Mouse (Mus musculus): ENCODE measurements around the gene Brap. TPM values are rescaled to one million over a fixed set of nuclear protein-coding genes. Genes with fewer than 3 reads are reported as not detected.
A peak's percentile ranks its signal among the peaks of the same experiment; 100 is the strongest.
"Not testable (repeated sequence)": the region's sequence is repeated elsewhere in the genome, so short reads cannot be mapped to it uniquely, and the experiment has no call there.

Brap gene
- polyA plus RNA-seq, 1 experiment from 2014 or later = 47.1 TPM

DNA sequence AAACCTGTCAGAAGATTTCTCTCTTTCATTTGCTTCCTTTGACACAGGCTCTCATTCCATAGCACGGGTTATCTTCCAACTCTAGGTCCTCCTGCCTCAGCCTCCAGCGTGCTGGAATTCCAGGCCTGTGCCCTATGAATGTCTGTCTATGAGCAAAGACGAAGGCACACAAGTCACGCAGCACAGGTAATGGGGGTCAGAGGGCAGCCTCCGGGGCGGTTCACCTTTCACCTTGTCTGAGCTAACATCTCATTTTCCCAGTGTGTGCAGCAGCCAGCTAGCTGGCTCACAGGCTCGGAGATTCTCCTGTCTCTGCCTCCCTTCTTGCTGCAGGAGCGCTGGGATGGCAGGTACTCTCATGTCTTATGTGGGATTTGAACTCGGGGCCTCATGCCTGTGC, 20.8 kb upstream of the Brap start:
- H3K4me1 ChIP-seq (replicated peaks) = no peaks in the 10 kb centered on the region
- H3K9me3 ChIP-seq = no peaks in the 10 kb centered on the region
- 86% methylated on average over 9 of the region's 9 CpGs for WGBS
- no peak overlapping the region for H3K4me3 ChIP-seq (replicated peaks)
- no peaks in the 10 kb centered on the region for H3K27me3 ChIP-seq
- no peak for ATAC-seq (ENCODE audit: insufficient number of reproducible peaks, insufficient read depth, low FRiP score, low TSS enrichment, low read depth)
- H3K9ac ChIP-seq (replicated peaks) = no peak overlapping the region
- no peak overlapping the region for H3K4me2 ChIP-seq
- H3K27ac ChIP-seq = no peak overlapping the region
- no peaks in the 10 kb centered on the region for H3K36me3 ChIP-seq

- WGBS = 45% methylated on average over 7 of the region's 7 CpGs
- no peak overlapping the region for H3K4me2 ChIP-seq
- ATAC-seq (ENCODE audit: insufficient number of reproducible peaks, insufficient read depth, low FRiP score, low TSS enrichment, low read depth) = no peak
- H3K4me3 ChIP-seq (replicated peaks) = no peak overlapping the region
- no peaks in the 10 kb centered on the region for H3K9me3 ChIP-seq
- H3K4me1 ChIP-seq (replicated peaks) = peaks cover 11% of the 10 kb centered on the region
- H3K27me3 ChIP-seq = no peaks in the 10 kb centered on the region
- peak overlapping the region; percentile 27; the same call in 1 of the 2 replicates for H3K9ac ChIP-seq (replicated peaks)
- H3K36me3 ChIP-seq = no peaks in the 10 kb centered on the region
- H3K27ac ChIP-seq = no peak overlapping the region
Measured at GRCm38 (mm10) chr5:121649134-121649533, 11.2 kb upstream of the Brap start.

DNA sequence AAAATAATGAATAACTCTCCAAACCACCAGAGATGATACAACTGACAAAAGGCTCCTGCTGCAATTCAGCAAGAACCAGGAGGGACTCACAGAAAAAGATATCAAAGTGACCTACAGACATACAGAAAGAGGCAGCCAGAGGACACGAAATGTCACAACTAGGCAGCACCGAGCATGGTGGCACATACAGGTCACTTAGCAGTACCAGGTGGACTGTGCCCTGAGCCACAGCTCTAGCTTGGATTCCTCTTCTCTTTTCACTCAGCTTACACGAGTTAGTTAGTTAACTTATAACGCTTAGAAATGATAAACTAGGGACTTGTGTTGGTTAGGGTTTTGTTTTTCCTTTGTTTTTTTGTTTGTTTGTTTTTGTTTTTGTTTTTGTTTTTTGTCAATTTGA, 5.8 kb upstream of the Brap start:
- ATAC-seq (ENCODE audit: insufficient number of reproducible peaks, insufficient read depth, low FRiP score, low TSS enrichment, low read depth) = no peak
- no peak overlapping the region for H3K4me2 ChIP-seq
- no peak overlapping the region for H3K4me3 ChIP-seq (replicated peaks)
- no peaks in the 10 kb centered on the region for H3K27me3 ChIP-seq
- WGBS = 83% methylated on average over 4 of the region's 4 CpGs
- peaks cover under 1% of the 10 kb centered on the region; the same call in 1 of the 2 replicates for H3K4me1 ChIP-seq (replicated peaks)
- H3K27ac ChIP-seq = no peak overlapping the region
- no peaks in the 10 kb centered on the region for H3K9me3 ChIP-seq
- H3K9ac ChIP-seq (replicated peaks) = no peak overlapping the region
- H3K36me3 ChIP-seq = no peaks in the 10 kb centered on the region

DNA sequence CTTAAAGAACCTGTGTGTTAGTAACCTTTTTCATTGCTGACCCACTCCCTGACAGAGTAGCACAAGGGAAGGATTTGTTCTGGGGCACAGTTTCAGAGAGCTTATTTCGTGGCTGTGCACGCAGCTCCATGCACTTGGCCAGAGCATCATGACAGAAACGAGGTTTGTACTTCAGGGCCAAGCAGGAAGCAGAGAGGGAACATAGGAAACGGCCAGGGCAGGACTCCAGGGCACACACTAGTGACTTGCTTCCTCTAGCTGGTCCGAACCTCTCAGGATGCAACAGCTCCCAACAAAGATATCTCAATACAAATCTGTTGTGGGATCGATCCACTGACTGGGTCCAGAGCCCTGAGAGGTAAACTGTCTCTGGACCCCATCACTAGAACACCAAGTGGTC, 3.5 kb upstream of the Brap start:
- H3K27ac ChIP-seq; H3K4me2 ChIP-seq; H3K27me3 ChIP-seq; H3K4me1 ChIP-seq (replicated peaks); H3K9me3 ChIP-seq; ATAC-seq (ENCODE audit: insufficient number of reproducible peaks, insufficient read depth, low FRiP score, low TSS enrichment, low read depth); H3K4me3 ChIP-seq (replicated peaks); H3K9ac ChIP-seq (replicated peaks); H3K36me3 ChIP-seq: not testable (repeated sequence)
- WGBS = 84% methylated on average over 6 of the region's 6 CpGs

GRCm38 (mm10) chr5:121657656-121658055, 2.7 kb upstream of the Brap start:
- H3K9ac ChIP-seq (replicated peaks); H3K4me3 ChIP-seq (replicated peaks); H3K9me3 ChIP-seq; ATAC-seq (ENCODE audit: insufficient number of reproducible peaks, insufficient read depth, low FRiP score, low TSS enrichment, low read depth); H3K4me1 ChIP-seq (replicated peaks); H3K36me3 ChIP-seq; H3K4me2 ChIP-seq; H3K27me3 ChIP-seq; H3K27ac ChIP-seq: not testable (repeated sequence)
- 84% methylated on average over 6 of the region's 6 CpGs for WGBS

- under 1% methylated on average over 26 of the region's 26 CpGs for WGBS
- Histone ChIP-seq H3K27ac (peak overlapping the region; percentile 78), H3K4me1 (replicated peaks) (peaks cover 8% of the 10 kb centered on the region), H3K4me3 (replicated peaks) (peak overlapping the region; percentile 98), H3K36me3 (peaks cover 30% of the 10 kb centered on the region), H3K27me3 (no peaks in the 10 kb centered on the region), H3K9ac (replicated peaks) (peak overlapping the region; percentile 89), H3K9me3 (no peaks in the 10 kb centered on the region), H3K4me2 (peak overlapping the region; percentile 87)
- 0 out of 2 replicates have a peak, but pooled peaks have one; percentile 11 for ATAC-seq (ENCODE audit: insufficient number of reproducible peaks, insufficient read depth, low FRiP score, low TSS enrichment, low read depth)
Measured at GRCm38 (mm10) chr5:121660897-121661254, 513 bp downstream of the Brap start.

DNA sequence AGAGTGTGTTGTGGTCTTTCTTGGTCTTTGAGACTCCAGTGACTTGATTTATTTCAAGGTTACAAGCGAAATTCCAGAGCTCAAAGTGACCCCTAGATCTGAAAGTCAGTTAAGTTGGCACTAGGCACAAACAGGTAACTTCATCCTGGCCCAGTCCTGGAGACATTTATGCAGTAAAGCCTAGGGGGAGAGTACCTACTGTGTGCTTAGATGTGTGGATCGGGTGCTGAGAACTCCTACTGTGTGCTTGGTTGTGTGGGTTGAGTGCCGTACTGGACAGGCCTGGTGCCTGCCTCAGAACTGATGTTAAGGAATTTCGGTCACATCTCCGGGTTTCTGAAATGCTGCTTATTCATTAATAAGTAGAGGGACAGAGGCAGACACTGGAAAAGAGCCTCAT, 1.1 kb downstream of the Brap start:
- 80% methylated on average over 5 of the region's 5 CpGs for WGBS
- Histone ChIP-seq H3K4me1 (replicated peaks) (peaks cover 8% of the 10 kb centered on the region), H3K4me3 (replicated peaks) (peak overlapping the region; percentile 98), H3K9ac (replicated peaks) (peak overlapping the region; percentile 89), H3K9me3 (no peaks in the 10 kb centered on the region), H3K4me2 (peak overlapping the region; percentile 87), H3K27me3 (no peaks in the 10 kb centered on the region), H3K36me3 (peaks cover 34% of the 10 kb centered on the region), H3K27ac (no peak overlapping the region)
- no peak for ATAC-seq (ENCODE audit: insufficient number of reproducible peaks, insufficient read depth, low FRiP score, low TSS enrichment, low read depth)

- peaks cover 52% of the 10 kb centered on the region for H3K36me3 ChIP-seq
- WGBS = 89% methylated on average over 8 of the region's 8 CpGs
- H3K4me2 ChIP-seq = no peak overlapping the region
Measured at GRCm38 (mm10) chr5:121663456-121663855, 3.1 kb downstream of the Brap start.

DNA sequence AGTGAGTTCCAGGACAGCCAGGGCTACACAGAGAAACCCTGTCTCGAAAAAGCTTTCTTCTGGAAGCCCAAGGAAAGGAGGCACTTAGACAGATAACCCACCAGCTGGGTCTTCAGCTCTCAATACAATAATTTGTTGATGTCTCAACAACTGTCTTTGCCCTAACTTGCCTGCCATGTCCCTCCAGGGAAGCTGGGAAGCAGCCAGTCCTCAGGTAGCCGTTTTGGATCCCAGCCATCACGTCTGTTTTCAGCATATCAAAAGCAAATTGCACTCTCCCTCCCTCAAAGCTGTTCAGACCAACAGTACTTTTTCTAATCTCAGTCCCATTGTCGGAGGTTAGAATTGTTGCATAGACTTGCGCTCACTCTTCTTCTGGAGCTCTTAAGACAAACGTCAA, 3.7 kb downstream of the Brap start:
- Histone ChIP-seq H3K4me3 (replicated peaks) (no peak overlapping the region), H3K4me2 (no peak overlapping the region), H3K9ac (replicated peaks) (no peak overlapping the region), H3K36me3 (peaks cover 58% of the 10 kb centered on the region), H3K4me1 (replicated peaks) (peaks cover 8% of the 10 kb centered on the region), H3K27me3 (no peaks in the 10 kb centered on the region), H3K27ac (no peak overlapping the region), H3K9me3 (no peaks in the 10 kb centered on the region)
- ATAC-seq (ENCODE audit: insufficient number of reproducible peaks, insufficient read depth, low FRiP score, low TSS enrichment, low read depth) = no peak
- WGBS = 77% methylated on average over 6 of the region's 6 CpGs

More at GRCm38 (mm10) chr5:121663456-121663855, 3.1 kb downstream of the Brap start:
- no peaks in the 10 kb centered on the region for H3K27me3 ChIP-seq
- no peaks in the 10 kb centered on the region for H3K9me3 ChIP-seq
- H3K27ac ChIP-seq = no peak overlapping the region
- no peak overlapping the region for H3K9ac ChIP-seq (replicated peaks)
- peaks cover 8% of the 10 kb centered on the region for H3K4me1 ChIP-seq (replicated peaks)
- H3K4me3 ChIP-seq (replicated peaks) = no peak overlapping the region
- no peak for ATAC-seq (ENCODE audit: insufficient number of reproducible peaks, insufficient read depth, low FRiP score, low TSS enrichment, low read depth)

- no peak for ATAC-seq (ENCODE audit: insufficient number of reproducible peaks, insufficient read depth, low FRiP score, low TSS enrichment, low read depth)
- Histone ChIP-seq H3K9me3 (0 out of 2 replicates have a peak, but pooled peaks cover under 1% of the 10 kb centered on the region), H3K36me3 (peaks cover 66% of the 10 kb centered on the region), H3K4me3 (replicated peaks) (no peak overlapping the region), H3K27me3 (no peaks in the 10 kb centered on the region), H3K27ac (no peak overlapping the region), H3K4me2 (no peak overlapping the region), H3K9ac (replicated peaks) (no peak overlapping the region), H3K4me1 (replicated peaks) (peaks cover 8% of the 10 kb centered on the region)
- WGBS = 96% methylated on average over 9 of the region's 9 CpGs
Measured at GRCm38 (mm10) chr5:121664971-121665370, 4.6 kb downstream of the Brap start.

- Histone ChIP-seq H3K9ac (replicated peaks) (no peak overlapping the region), H3K27me3 (no peaks in the 10 kb centered on the region), H3K36me3 (peaks cover 81% of the 10 kb centered on the region), H3K4me3 (replicated peaks) (no peak overlapping the region), H3K27ac (no peak overlapping the region), H3K9me3 (0 out of 2 replicates have a peak, but pooled peaks cover 5% of the 10 kb centered on the region), H3K4me1 (replicated peaks) (no peaks in the 10 kb centered on the region; the same call in 1 of the 2 replicates), H3K4me2 (no peak overlapping the region)
- 93% methylated on average over 4 of the region's 4 CpGs for WGBS
- no peak for ATAC-seq (ENCODE audit: insufficient number of reproducible peaks, insufficient read depth, low FRiP score, low TSS enrichment, low read depth)
Measured at GRCm38 (mm10) chr5:121667067-121667466, 6.7 kb downstream of the Brap start.

DNA sequence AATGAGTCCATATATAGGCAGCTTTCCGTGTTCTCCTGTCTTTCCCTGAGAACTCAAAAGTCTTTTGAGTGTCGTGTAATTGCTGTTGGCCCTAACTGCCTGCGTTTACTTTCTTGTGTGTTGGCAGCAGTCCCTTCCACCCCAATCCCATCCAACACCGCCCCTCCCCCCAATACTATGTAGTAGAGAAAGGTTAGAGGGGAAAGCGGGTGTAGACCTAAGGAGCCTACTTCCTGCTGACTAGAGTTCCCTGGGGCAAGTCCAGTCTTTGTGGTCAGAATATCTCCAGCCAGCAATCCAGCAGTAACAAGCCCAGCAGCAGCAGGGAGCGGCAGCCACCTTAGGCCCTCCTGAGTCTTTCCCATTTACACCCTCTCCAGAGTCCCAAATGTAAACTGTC, 8.0 kb downstream of the Brap start:
- H3K9ac ChIP-seq (replicated peaks) = no peak overlapping the region
- no peaks in the 10 kb centered on the region for H3K27me3 ChIP-seq
- H3K4me3 ChIP-seq (replicated peaks) = no peak overlapping the region
- 0 out of 2 replicates have a peak, but pooled peaks cover 5% of the 10 kb centered on the region for H3K9me3 ChIP-seq
- no peaks in the 10 kb centered on the region for H3K4me1 ChIP-seq (replicated peaks)
- WGBS = 72% methylated on average over 6 of the region's 6 CpGs
- no peak overlapping the region for H3K4me2 ChIP-seq
- H3K36me3 ChIP-seq = peaks cover 84% of the 10 kb centered on the region
- no peak for ATAC-seq (ENCODE audit: insufficient number of reproducible peaks, insufficient read depth, low FRiP score, low TSS enrichment, low read depth)
- H3K27ac ChIP-seq = no peak overlapping the region

All from limb, embryonic 12.5 days (tissue).